Mouse (Mus musculus) CD4-positive helper T cell, adult 2 months (primary cell): ENCODE results near the gene Ccdc88b.

ENCODE experiments used
- DNase-seq: peaks from one replicate; pipeline ENCODE4 v3.0.0-alpha.2; 2012; ENCODE audit warnings: low read depth, missing footprints, low spot score

Ccdc88b gene

GRCm38 (mm10) chr19:6857391-6858005 lies 513 bp downstream of the Ccdc88b start:
- peak; percentile 40 for DNase-seq

DNA sequence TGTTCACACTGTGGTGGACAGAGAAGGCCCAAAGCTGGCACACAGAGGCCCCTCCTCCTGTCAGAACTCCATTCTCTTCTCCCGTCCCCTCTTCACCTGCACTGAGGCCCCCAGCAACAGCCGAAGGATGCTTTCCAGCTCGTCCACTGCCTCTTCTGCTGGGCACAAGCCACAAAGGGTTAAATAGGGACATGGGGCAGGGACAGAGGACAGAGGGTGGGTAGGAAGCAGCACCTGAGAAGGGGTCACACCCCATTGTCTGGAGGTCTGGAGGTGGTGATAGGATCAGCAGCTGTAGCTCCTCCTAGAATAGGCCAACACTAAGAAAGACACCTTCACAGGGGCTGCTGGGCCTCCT lies 1.0 kb downstream of the Ccdc88b start:
- DNase-seq: no peak

GRCm38 (mm10) chr19:6856281-6857002 lies 1.6 kb downstream of the Ccdc88b start:
- DNase-seq: peak; percentile 64

- DNase-seq: no peak
Observed at GRCm38 (mm10) chr19:6855225-6856031, 2.6 kb downstream of the Ccdc88b start.

DNA sequence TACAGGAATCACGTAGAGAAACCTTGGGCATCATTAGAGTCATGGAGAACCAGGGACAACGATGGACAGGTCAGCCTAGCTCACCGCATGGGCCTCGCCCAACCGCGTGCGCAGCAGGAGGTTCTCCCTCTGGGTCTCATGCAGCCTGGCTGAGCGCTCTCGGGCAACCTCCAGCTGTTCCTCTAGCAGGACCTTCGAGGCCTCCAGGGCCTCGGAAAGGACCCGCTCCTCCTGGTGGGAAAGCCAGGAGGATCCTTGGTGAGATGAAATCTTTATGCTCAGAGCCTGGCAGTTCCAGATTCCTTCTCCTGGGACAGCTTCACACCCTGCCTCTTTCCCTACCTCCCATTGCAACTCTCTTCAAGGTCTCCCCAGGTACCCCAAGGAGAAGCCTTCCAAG lies 3.4 kb downstream of the Ccdc88b start:
- no peak for DNase-seq

GRCm38 (mm10) chr19:6853903-6854302 lies 4.1 kb downstream of the Ccdc88b start:
- DNase-seq: no peak

GRCm38 (mm10) chr19:6852393-6853305 lies 5.4 kb downstream of the Ccdc88b start:
- DNase-seq: no peak

DNA sequence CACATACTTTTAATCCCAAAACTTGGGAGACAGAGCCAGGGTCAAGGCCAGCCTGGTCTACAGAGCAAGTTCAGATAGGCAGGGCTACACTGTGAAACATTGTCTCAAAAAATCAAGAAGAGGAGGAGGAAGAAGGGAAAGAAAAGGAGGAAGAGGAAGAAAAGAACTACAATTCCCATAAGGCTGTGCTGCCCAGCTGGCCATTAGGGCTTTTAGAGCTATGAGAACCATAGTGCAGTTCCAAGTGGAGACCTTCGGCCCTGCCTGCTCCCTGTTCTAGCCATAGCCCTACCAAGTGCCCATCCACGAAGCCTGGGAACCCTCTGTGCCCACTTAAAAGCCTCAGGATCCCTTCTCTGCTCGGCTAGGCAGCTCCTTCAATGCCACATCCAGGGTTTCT lies 6.5 kb downstream of the Ccdc88b start:
- no peak for DNase-seq

- DNase-seq: no peak
Observed at GRCm38 (mm10) chr19:6849506-6850068, 8.4 kb downstream of the Ccdc88b start.

GRCm38 (mm10) chr19:6847841-6848517 lies 10.0 kb downstream of the Ccdc88b start:
- no peak for DNase-seq

GRCm38 (mm10) chr19:6846050-6846449 lies 12.0 kb downstream of the Ccdc88b start:
- DNase-seq: no peak

DNA sequence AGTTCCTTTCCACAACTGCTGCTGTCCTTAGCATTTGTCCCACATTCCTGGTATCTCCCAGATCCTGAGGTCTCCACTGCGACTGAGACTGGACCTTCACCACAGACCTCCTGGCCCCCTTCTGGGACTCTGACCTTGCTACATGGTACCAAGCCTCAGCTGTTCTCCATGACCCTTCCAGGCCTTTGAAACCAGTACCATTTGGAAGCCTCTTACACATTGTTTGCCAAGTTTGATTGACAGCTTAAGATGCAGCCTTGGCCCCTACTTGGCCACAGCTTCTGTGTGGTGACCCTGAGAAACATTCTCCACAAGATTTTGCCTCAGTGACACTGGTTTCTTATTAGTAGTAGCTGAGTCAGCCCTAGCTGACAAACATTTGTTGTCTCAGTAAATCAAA lies 15.7 kb downstream of the Ccdc88b start:
- no peak for DNase-seq

- peak; percentile 26 for DNase-seq
Observed at GRCm38 (mm10) chr19:6841292-6841597, 16.8 kb downstream of the Ccdc88b start.

- DNase-seq: peak; percentile 70
Observed at GRCm38 (mm10) chr19:6840475-6841291, 17.3 kb downstream of the Ccdc88b start, which contains the start of gene Rps6ka4. Gene Rps6ka4 (minus strand): TSS chr19:6840636.

GRCm38 (mm10) chr19:6839615-6840474 lies 18.2 kb downstream of the Ccdc88b start:
- DNase-seq: peak; percentile 37

GRCm38 (mm10) chr19:6832363-6832762 lies 25.6 kb downstream of the Ccdc88b start:
- DNase-seq: no peak

GRCm38 (mm10) chr19:6831331-6831730 lies 26.7 kb downstream of the Ccdc88b start:
- no peak for DNase-seq

DNA sequence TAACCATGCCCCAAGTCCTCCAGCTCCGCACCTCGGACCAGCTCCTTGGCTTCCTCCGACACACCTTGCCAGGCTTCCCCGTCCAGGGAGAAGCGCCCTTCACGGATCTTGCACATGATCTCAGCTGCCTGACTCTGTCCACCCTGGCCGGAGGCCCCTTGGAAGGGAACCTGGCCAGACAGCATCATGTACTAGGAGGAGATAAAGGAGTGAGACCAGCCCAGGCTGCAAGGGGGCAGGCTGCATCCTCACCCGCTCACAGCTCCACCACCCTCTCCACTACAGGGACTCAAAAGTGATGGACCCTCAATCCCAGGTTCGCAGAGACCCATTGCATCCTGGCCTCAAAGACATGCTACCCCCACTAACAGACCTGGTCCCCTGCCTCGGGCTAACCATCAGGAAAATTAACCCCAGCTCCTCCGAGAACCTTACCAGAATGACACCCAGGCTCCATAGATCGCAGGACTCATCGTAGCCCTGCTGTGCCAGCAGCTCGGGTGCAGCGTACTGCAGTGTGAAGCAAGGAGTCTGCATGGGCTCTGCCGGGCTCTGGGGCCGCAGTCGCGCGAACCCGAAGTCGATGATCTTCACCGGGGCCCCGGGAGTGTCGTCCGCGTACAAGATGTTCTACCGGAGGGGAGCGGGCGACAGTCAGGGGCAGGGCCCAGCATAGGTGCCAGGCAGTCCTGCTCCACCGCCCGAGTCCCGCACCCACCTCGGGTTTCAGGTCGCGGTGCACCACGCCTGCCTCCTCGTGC lies 27.3 kb downstream of the Ccdc88b start:
- no peak for DNase-seq
